Mouse (Mus musculus): ENCODE measurements around the gene Ush2a.

Gene Ush2a

DNA sequence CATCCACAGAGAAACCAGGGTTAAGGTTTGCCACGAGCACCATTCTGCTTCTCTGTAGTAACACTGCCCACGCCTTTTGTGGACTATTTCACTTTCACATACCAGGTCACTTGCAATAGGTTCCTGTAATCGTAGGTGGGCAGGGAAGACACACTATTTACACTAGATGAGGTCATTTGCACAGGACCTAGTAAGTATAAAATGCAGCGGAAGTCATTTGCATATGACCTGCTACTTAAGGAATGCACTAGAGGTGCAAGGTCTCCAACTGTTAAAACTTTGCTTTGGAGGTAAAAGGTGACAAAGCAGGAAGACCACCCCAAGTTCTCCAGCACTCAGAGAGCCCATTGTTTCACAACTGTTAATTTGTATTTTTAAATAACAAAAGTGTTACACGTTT lies 744.4 kb downstream of the Ush2a start:
- peak; percentile 81 for DNase-seq (ENCODE audit: low read depth, low spot score)

DNA sequence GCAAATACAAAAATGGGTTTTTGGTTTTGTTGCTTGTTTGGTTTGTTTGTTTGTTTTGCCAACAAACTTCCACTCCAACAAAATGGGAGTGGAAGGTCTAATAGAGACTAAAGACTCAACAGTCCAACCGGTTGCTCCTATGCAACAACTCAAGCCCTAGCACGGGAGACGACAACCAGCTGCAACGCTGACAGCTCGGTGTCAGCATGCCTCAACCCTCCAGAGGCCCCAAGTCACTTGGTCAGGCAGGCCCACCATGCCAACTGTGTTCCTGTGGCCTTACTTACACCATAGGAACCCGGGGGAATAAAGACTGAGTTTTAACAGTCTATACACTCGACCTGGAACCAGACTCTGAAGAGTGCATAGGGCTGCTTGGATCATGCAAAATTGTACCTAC lies 745.0 kb downstream of the Ush2a start:
- DNase-seq (ENCODE audit: low read depth, low spot score), result peak; percentile 50

DNA sequence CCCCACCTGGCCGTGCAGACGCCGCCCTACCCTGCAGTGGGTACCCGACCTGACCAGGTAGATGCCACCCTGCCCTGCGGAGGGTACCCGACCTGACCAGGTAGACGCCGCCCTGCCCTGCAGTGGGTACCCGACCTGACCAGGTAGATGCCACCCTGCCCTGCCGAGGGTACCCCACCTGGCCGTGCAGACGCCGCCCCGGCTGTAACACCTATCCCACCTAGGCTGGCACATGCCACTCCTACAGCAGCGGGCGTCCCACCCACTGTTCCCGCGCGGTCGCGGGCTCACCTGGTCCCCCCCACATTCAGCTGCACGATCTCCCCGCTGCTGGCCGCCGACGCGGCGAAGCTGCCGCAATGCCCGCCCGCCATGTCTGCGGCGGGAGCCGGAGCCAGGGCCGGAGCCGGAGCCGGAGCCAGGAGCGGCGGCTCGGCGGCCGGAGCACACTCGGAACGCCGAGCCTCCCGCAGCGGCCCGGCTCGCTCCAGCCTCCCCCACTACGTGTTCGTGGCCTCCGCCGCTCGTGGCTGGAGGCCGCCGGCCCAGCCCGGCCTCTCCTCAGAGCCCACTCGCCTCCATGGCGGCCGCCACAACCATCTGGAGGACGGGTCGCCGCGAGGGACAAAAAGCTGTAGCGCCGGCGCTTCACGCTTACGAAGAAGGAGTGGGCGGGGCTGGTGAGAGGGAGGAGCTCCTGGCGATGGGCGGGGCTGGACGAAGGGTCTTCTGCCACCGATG lies 745.6 kb downstream of the Ush2a start, which contains the start of gene Kctd3:
Gene Kctd3 (minus strand): TSS at position 603 of the 741 bp plus-strand sequence.
- peak; percentile 91 for DNase-seq (ENCODE audit: low read depth, low spot score)

DNA sequence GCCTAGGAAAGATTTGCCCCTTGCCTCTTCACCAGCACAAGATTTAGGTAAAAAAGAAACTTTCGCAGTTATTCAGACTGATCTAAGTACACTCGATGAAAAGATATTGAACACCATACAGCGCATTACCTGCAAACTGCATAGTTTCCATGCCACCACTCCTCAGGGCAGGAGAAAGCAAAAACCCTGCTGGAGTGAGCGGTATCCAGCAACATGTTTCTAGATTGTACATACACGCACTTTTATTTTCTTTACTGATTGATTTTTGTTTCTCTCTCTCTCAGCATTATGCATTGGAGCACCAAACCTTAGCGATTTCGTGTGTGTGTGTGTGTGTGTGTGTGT lies 746.1 kb downstream of the Ush2a start:
- DNase-seq (ENCODE audit: low read depth, low spot score), result no peak

DNA sequence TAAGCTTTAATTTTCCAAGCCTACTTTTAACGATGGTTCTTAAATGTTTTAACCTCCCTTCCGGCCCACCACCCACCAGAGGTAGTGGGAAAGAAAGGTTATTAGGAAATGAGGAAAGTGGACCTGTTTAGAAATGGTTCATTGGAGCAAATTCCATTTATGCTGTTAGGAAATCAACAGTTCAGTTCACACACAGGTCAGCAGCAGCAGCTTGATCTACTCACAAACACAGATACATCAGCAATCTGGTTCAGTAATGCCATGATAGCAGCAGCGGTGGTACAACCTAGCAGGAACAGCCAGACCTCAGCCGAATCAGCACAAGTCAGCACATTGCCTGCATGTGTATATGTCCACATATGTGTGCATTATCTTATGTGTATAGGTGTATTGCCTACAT lies 748.8 kb downstream of the Ush2a start:
- DNase-seq (ENCODE audit: low read depth, low spot score), result no peak

DNA sequence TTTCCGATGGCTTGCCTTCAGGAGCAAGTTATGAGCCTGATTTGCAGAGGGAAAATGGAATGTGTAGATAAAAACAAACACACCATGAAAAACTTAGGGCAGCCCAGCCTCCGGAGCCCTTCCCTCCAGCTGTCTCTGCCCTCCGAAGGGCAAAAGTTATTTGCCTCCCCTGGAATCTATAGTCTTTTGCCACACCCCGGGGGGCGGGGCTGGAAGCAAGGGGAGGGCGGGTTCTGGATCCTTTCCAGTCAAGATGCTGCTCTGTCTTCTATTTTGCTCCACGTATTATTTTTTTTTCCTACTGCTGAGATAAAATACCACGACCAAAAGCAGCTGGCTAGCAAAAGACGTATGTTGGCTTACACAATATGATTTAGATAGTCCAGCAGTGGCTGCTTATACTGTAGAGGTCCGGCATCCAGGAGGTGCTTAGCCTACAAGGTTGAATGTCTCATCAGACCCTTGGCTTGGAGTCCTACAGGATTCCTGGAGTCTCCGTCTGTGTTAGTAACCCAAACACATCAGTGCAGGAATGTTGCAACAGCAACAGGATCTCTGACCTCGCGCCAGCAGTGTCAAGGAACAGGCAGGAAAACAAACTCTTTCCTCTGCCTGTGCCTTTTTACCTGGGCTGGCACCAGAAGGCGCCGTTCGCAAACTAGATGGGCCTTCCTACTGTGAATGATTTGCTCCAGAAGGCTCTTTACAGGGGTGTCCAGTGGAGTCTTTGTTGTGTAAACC lies 751.2 kb downstream of the Ush2a start:
- peak; percentile 95 for DNase-seq (ENCODE audit: low read depth, low spot score)

DNA sequence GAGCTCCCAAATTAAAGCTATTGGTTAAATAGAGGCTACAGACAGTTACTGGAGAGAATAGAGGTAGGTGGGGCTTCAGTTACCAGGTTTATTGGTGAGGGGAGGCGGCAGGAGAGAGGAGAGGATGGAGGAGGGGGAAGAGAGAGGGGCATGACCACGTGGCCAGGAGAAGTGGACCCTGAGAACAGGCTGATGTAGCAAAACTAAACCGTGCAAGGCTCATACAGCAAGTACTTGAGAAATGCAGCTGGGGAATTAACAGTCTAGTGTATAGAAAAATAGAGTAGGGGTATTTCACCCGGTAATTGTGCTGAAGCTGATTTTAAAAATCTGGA lies 751.7 kb downstream of the Ush2a start:
- DNase-seq (ENCODE audit: low read depth, low spot score), result no peak
